Mouse (Mus musculus) induced T-regulatory cell, adult 2 months (primary cell): ENCODE data around the gene Camk2d.
A peak's percentile ranks its signal among the peaks of the same experiment; 100 is the strongest.

Experiments
- DNase-seq: peaks from one replicate; pipeline ENCODE4 v3.0.0-alpha.2; 2012; ENCODE audit warnings: low read depth

Camk2d gene

GRCm38 (mm10) chr3:126612748-126613509, 16.8 kb downstream of the Camk2d start:
- DNase-seq: no peak

GRCm38 (mm10) chr3:126613510-126614128, 17.5 kb downstream of the Camk2d start:
- no peak for DNase-seq

GRCm38 (mm10) chr3:126615306-126615705, 19.2 kb downstream of the Camk2d start:
- no peak for DNase-seq

GRCm38 (mm10) chr3:126620152-126620551, 24.1 kb downstream of the Camk2d start:
- DNase-seq: no peak

DNA sequence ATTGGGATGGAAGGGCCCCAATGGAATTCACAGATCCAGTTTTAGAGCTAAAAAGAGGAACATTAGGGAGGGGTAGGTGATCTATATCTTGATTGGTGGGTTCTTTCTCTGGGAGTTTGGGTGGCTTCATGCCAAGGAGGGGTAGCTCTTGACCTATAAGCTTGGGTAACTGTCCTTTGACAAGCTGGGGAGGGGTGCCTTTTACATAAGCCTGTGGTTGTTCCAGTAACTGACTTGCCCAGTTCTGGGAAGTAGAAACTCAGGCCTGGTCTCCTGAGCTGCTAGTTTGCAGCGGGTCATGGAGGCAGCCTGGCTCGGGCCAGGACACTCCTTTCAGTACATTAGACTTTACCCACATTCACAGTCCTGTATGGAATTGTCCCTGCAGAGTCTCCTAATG, 26.4 kb downstream of the Camk2d start:
- no peak for DNase-seq

DNA sequence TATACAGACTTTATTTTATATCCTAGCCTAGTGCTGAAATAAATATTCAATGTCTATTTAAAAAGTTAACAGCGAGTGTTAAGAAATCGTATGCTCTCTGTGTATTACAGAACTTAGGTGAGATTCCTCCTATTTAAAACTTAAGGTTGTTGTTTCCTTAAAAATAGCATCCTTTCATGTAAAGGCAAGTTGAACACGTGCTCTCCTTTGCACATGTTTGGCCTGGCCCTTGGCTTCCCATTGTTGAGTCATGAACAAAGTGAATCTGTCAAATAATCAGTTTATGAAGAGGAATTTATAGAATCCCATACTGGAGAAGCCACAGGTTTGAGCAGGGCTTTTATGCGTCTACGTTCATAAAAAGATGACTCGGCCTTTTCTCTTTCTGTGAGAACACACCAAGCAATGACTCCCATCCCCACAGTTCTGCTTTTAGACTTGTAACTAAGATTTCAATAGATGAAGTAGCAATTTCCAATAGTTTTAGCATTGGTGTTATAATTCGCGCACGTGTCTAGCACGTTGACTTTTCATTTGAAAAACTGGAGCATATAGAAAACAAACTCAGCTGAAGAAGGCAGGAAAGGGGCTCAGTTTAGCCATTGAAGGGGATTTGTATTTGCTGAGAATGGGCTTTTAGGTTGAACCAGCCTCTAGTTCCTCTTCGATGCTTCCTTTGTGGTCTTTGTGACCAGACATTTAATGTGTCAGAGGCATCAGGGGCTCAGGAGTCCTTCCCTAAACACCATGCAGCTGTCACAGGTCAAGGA, 29.1 kb downstream of the Camk2d start:
- DNase-seq: no peak

DNA sequence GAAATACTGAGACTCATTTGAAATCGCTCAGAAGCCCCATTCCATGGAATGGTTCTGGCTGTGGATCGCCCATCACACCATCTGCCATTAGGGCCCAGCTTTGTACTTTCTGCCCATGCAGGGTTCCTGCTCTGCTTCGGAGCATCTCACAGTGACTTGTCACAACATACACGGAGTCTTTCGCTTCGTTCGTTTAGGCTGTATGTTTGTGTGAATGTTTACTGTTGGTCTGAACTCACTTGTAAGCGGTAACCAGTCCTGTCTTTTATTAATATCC, 29.6 kb downstream of the Camk2d start:
- DNase-seq: no peak

DNA sequence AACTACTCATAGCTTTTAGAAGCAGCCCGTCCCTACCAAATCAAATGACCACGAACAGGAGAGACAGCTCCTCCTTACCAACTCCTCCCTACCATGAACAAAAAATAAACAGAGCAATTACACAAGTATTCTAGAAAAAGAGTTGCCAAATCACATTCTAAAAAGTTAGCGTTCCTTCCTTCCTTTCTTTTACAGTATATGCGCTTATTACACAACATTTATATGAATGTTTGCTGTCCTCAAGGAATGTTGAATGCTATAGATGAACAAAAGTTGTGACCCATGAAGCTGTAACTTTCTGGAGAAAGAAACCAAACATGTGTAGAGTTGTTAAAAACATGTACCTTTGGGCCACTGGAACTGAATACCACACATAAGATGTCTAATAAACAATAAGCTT, 31.9 kb downstream of the Camk2d start:
- DNase-seq: no peak

DNA sequence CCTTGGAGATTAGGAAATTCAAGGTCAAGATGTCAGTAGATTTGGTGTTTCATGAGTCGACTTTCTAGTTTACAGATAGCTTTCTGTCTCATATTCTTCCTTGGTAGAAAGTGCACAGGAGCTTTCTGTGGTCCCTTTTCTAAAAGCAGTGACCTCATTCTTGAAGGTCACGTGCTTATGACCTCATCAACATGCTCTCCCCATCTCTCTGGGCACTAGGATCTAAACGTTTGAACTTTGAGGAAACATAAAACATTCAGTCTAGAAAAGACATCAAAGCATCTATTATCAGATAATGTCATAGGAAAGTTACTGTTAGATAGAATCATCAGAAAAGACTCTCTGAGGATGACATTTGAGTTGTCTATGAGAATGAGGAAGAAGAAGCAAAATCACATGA, 32.3 kb downstream of the Camk2d start:
- peak; percentile 66 for DNase-seq

DNA sequence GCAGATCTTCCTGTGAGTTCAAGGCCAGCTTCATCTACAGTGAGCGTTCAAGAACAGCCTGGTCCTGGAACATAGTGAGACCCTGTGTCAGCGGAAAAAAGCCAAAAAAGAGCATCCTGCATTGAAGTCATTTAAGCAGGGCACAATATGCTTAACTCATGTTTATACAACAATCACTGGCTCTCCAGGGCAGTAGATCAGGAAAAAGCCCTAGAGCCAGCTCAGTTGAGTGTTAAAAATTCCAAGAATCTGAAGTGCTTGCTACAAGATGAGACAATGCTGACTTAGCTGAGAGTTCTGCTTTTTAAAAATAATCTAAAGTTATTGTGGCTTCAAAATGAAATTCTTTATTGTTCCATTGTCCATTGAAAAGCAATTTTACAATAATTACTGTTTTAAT, 32.9 kb downstream of the Camk2d start:
- no peak for DNase-seq

DNA sequence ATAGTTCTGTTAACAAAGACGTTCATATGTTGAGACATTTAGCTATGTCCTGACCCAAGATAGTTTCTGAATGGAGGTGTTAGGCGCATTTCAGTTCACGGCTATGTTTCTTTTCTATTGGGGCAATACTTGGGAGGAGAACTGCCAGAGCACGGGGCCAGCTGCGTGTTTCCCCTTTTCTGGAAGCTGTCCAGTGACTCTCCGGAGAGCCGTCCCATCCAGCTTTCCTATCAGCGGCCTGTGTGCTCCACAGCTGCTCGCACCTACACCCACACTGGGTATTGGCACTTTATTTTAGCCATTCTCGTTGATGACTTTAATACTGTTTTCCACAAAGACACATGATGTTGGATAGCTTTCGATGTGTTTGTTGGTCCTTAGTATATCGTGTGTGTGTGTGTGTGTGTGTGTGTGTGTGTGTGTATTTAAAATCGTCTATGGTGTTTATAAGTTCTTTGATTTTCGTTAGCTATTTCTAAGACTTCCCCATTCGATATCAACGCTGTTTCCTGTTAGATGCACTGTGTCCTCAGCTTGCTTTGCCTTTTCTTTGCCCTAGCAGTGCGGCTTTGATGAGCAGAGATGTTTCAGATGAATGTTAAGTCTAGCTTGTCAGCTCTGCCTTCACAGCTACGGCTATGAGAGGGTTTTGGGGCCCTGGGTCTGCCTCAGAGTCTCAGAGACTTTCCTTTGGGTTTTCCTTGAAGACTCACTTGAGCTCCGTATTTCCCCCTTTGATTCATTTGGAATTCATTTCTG, 34.2 kb downstream of the Camk2d start:
- DNase-seq: peak; percentile 49

GRCm38 (mm10) chr3:126631583-126631982, 35.5 kb downstream of the Camk2d start:
- DNase-seq: no peak

DNA sequence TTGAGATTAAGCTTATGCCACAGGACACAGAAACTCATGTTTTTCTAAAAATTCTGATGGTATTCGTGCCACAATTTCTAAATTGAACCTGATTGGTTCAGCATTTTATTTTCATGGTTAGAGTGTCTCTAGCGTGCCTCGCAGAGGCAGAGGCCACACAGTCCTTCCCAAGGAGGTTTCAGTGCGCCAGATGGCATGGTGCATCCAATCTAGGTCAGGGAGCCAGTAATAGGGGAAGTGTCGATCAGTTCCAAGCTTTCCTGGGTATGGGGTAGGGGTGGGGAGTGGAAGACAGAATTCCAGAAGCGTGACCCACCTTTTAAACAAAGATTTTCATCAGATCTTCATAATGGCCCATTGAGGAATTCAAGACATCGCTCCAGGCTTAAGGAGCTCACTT, 36.5 kb downstream of the Camk2d start:
- no peak for DNase-seq

DNA sequence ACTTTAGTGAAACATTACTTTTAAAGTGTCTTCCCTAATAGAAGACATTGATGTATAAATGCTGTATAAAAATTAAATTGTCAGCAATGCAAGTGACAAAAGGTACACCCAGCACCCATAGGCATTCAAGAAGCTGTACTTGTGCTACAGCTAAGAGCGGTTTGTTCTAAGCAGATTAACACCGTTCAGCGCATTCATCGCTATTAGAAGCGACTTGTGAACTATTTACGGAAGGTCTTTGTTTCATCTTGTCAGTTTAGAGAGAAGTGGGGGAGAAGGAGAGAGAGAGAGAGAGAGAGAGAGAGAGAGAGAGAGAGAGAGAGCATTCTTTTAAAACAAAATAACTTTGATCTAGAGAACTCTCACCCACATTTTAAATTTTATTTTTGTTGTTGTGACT, 38.1 kb downstream of the Camk2d start:
- no peak for DNase-seq

DNA sequence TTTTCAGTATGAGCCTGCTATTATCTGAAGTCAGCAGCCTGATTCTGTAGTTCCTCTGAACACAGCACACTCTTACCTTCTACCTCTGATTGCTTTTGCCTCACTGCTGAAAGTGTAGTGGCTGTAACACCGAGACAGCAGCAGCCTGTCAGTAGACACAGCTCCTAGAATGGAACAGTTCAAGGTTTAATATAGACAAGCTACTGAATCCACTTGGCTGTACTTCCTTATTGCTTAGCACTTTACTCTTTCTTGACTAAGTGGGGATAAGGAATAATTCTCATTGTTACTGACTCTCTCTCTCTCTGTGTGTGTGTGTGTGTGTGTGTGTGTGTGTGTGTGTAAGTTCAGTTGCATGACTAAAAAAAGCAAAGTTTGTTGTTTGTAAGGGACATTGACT, 42.2 kb downstream of the Camk2d start:
- no peak for DNase-seq

GRCm38 (mm10) chr3:126639098-126639513, 43.0 kb downstream of the Camk2d start:
- no peak for DNase-seq

- no peak for DNase-seq
These were observed 44.5 kb downstream of the Camk2d start for GRCm38 (mm10) chr3:126640443-126641251.

GRCm38 (mm10) chr3:126641451-126641850, 45.3 kb downstream of the Camk2d start:
- DNase-seq: no peak

- no peak for DNase-seq
These were observed 47.2 kb downstream of the Camk2d start for GRCm38 (mm10) chr3:126643071-126644010.

GRCm38 (mm10) chr3:126650332-126650731, 54.2 kb downstream of the Camk2d start:
- peak; percentile 76 for DNase-seq

DNA sequence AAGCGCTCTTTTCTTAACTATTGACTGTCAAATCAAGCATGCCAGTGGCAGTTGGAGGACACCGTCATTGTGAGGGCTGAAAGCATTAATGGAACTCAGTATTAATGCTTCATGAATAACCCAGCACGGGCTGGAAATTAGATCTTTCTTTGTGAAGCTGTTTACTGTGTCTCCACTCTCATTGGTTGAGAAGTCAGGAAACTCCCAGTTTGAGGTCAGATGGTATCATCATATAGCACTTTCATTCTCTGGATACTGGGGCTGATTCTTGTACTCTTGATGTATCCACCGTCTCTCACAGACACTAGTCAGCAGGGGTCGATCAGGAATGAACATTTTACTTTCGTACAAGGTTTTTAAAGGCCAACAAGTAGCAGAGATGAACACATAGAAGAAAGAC, 54.6 kb downstream of the Camk2d start:
- peak; percentile 84 for DNase-seq
